Mouse (Mus musculus) stomach, postnatal 0 days (tissue): ENCODE results near the gene Tmem129. TPM values are rescaled to one million over a fixed set of nuclear protein-coding genes. Genes with fewer than 3 reads are reported as not detected.

Source experiments
- ATAC-seq: fragments of 200-750 bp; cut with Nextera tagmentation; 2 replicates; pipeline ENCODE4 v1.8.0; 2017; ENCODE audit not compliant: low FRiP score, low TSS enrichment
- DNase-seq: peaks from one replicate; pipeline ENCODE4 v3.0.0-alpha.2; 2016; ENCODE audit warnings: low spot score
- H3K27ac ChIP-seq: fragments of 300-500 bp; sonication (generic); replicated peaks from 2 replicates; pipeline ENCODE4 v1.5.1; 2014; ENCODE audit warnings: mild to moderate bottlenecking, control low read depth
- H3K27me3 ChIP-seq: fragments of 300-500 bp; sonication (generic); 2 replicates; pipeline ENCODE4 v1.6.1; 2014; ENCODE audit warnings: low read length; ENCODE audit not compliant: control insufficient read depth, insufficient read depth
- H3K36me3 ChIP-seq: fragments of 300-500 bp; sonication (generic); 2 replicates; pipeline ENCODE4 v1.6.1; 2014; ENCODE audit warnings: low read length, mixed read lengths; ENCODE audit not compliant: control insufficient read depth, insufficient read depth
- H3K4me1 ChIP-seq: fragments of 300-500 bp; sonication (generic); replicated peaks from 2 replicates; pipeline ENCODE4 v1.6.1; 2014; ENCODE audit warnings: antibody characterized with exemption; ENCODE audit not compliant: control insufficient read depth, insufficient read depth
- H3K4me2 ChIP-seq: fragments of 300-500 bp; sonication (generic); replicated peaks from 2 replicates; pipeline ENCODE4 v1.6.1; 2014; ENCODE audit warnings: low read depth, mild to moderate bottlenecking, control low read depth, moderate library complexity
- H3K4me3 ChIP-seq: fragments of 300-500 bp; sonication (generic); 2 replicates; pipeline ENCODE4 v1.5.1; 2014; ENCODE audit warnings: low read depth, low read length, control low read depth
- H3K9ac ChIP-seq: fragments of 300-500 bp; sonication (generic); 2 replicates; pipeline ENCODE4 v1.6.1; 2014; ENCODE audit warnings: mild to moderate bottlenecking, low read length, control low read depth, mixed read lengths
- H3K9me3 ChIP-seq: fragments of 300-500 bp; sonication (generic); 2 replicates; pipeline ENCODE4 v1.6.1; 2016; ENCODE audit warnings: low read length; ENCODE audit not compliant: control insufficient read depth
- CTCF ChIP-seq: IDR thresholded peaks from 2 replicates; pipeline ENCODE4 v1.5.1; 2016; ENCODE audit warnings: antibody characterized with exemption, low read depth, mild to moderate bottlenecking, moderate library complexity
- EP300 ChIP-seq: optimal IDR thresholded peaks from 2 replicates; pipeline ENCODE3; 2016; ENCODE audit warnings: antibody characterized with exemption
- WGBS: fragments of 180-500 bp; shearing (Covaris S2); extraction: QIAGEN DNeasy Blood & Tissue Kit; methylation state at CpG from one replicate; pipeline ENCODE4 v1.1.7; 2014; 5-methylcytosine and 5-hydroxymethylcytosine counted together
- polyA plus RNA-seq: library from polyadenylated mRNA; unstranded; fragments of >200 nt; fragmentation: Nextera tagmentation; extraction: Ambion mirVana; gene quantifications from 2 replicates; pipeline ENCODE4 v1.2.1, GENCODE M21; 2015

The Tmem129 gene
- polyA plus RNA-seq, 1 experiment from 2014 or later = 16.7 TPM

- TF ChIP-seq CTCF (no peak), EP300 (no peak)
- Histone ChIP-seq H3K27me3 (no peaks in the 10 kb centered on the region), H3K4me3 (no peak overlapping the region), H3K36me3 (no peaks in the 10 kb centered on the region), H3K9me3 (no peaks in the 10 kb centered on the region), H3K4me2 (no peak overlapping the region; the same call in 1 of the 2 replicates), H3K27ac (peak overlapping the region; percentile 91), H3K9ac (no peak overlapping the region), H3K4me1 (peaks cover 20% of the 10 kb centered on the region)
- DNase-seq (peak; percentile 73), ATAC-seq (peak; percentile 31; the same call in 1 of the 2 replicates)
- 59% methylated on average over 5 of the region's 5 CpGs for WGBS
Observed at GRCm38 (mm10) chr5:33696430-33696829, 38.2 kb upstream of the Tmem129 start.

- Histone ChIP-seq H3K27me3 (no peaks in the 10 kb centered on the region), H3K4me3 (peak overlapping the region; percentile 44), H3K4me1 (peaks cover 20% of the 10 kb centered on the region), H3K36me3 (no peaks in the 10 kb centered on the region), H3K27ac (peak overlapping the region; percentile 91), H3K9me3 (no peaks in the 10 kb centered on the region), H3K9ac (peak overlapping the region; percentile 71), H3K4me2 (peak overlapping the region; percentile 89)
- WGBS = 9% methylated on average over 24 of the region's 24 CpGs
- DNase-seq (no peak), ATAC-seq (0 out of 2 replicates have a peak, but pooled peaks have one; percentile 2)
- TF ChIP-seq EP300 (no peak), CTCF (no peak)
Observed at GRCm38 (mm10) chr5:33695718-33696121, 37.5 kb upstream of the Tmem129 start.

GRCm38 (mm10) chr5:33694848-33695717, 36.9 kb upstream of the Tmem129 start:
- ATAC-seq = peak; percentile 62

GRCm38 (mm10) chr5:33694461-33694847, 36.2 kb upstream of the Tmem129 start:
- no peak overlapping the region for H3K9ac ChIP-seq
- peak overlapping the region; percentile 89; the same call in 1 of the 2 replicates for H3K4me2 ChIP-seq
- peaks cover 20% of the 10 kb centered on the region for H3K4me1 ChIP-seq
- H3K4me3 ChIP-seq = no peak overlapping the region
- no peaks in the 10 kb centered on the region for H3K36me3 ChIP-seq
- no peak for ATAC-seq
- no peak for TF ChIP-seq CTCF
- TF ChIP-seq EP300 = no peak
- no peaks in the 10 kb centered on the region for H3K27me3 ChIP-seq
- peak overlapping the region; percentile 75 for H3K27ac ChIP-seq
- no peak for DNase-seq
- WGBS = 40% methylated on average over 9 of the region's 9 CpGs
- H3K9me3 ChIP-seq = no peaks in the 10 kb centered on the region

More at GRCm38 (mm10) chr5:33694848-33695717, 36.9 kb upstream of the Tmem129 start:
- Histone ChIP-seq H3K4me1 (peaks cover 20% of the 10 kb centered on the region), H3K36me3 (no peaks in the 10 kb centered on the region), H3K9ac (peak overlapping the region; percentile 71), H3K4me3 (peak overlapping the region; percentile 44), H3K4me2 (peak overlapping the region; percentile 89), H3K27me3 (no peaks in the 10 kb centered on the region), H3K27ac (peak overlapping the region; percentile 91), H3K9me3 (no peaks in the 10 kb centered on the region)
- WGBS = 4% methylated on average over 66 of the region's 71 CpGs
- peak; percentile 79 for DNase-seq
- TF ChIP-seq CTCF (no peak), EP300 (no peak)

GRCm38 (mm10) chr5:33692393-33692792, 34.2 kb upstream of the Tmem129 start:
- Histone ChIP-seq H3K9me3 (no peaks in the 10 kb centered on the region), H3K4me1 (peaks cover 17% of the 10 kb centered on the region), H3K27ac (peak overlapping the region; percentile 82), H3K9ac (peak overlapping the region; percentile 56; the same call in 1 of the 2 replicates), H3K27me3 (no peaks in the 10 kb centered on the region), H3K4me3 (no peak overlapping the region), H3K4me2 (peak overlapping the region; percentile 32), H3K36me3 (no peaks in the 10 kb centered on the region)
- WGBS = 10% methylated on average over 24 of the region's 24 CpGs
- ATAC-seq (peak; percentile 36; the same call in 1 of the 2 replicates), DNase-seq (peak; percentile 70)
- TF ChIP-seq CTCF (peak; percentile 14; the same call in 1 of the 2 replicates), EP300 (peak; percentile 32)
